Mouse (Mus musculus): ENCODE measurements at regions not wholly inside any gene's neighbourhood (a gene's known extent, or its start where the extent isn't known, plus 50 kb on each side); places are given as distances from the start of the nearest gene placed in this dataset.

DNA sequence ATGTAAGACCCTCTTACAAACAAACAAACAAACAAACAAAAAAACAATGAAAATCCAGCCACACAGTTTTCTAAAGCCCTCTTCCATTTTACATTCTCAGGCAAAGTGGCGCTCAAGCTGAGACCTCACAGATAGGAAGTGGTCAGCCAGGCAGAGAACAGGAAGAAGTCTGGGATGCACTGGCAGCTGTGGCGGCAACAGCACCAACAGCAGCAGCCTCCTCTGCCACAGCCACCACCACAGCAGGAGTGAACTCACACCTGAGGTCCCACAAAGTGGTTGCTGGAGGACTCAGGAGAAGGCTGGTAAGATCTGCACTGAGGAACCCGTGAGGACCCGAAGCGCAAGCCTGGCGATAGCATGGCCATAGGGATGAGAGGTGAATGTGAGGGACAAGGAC, 156.3 kb downstream of the Grm4 start:
- DNase-seq (ENCODE audit: low spot score in 2 of 2): no peak

GRCm38 (mm10) chr17:27364338-27364737, 156.9 kb downstream of the Grm4 start:
- DNase-seq (ENCODE audit: low spot score in 2 of 2): no peak

DNA sequence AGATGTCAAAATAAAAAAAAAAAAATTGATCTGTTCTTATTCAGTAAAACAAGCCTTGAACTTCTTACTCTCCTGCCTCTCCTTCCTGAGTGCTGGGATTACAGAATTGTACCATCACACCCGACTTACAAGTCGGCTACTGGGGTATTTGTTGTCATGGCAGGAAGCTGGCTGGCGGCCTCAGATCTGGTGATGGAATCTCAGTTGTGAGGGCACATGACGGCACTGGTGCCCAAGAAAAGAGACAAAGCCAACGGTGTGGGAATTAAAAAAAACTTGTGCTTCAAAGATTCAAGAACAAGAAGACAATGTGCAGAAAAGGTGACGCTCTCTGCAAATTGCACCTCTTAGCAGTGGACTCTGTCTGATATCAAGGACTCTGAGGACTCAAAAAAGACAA, 157.3 kb downstream of the Grm4 start:
- no peak for DNase-seq (ENCODE audit: low spot score in 2 of 2)

GRCm38 (mm10) chr17:27362221-27362620, 158.0 kb upstream of the Lemd2 start:
- no peak for DNase-seq (ENCODE audit: low spot score in 2 of 2)

DNA sequence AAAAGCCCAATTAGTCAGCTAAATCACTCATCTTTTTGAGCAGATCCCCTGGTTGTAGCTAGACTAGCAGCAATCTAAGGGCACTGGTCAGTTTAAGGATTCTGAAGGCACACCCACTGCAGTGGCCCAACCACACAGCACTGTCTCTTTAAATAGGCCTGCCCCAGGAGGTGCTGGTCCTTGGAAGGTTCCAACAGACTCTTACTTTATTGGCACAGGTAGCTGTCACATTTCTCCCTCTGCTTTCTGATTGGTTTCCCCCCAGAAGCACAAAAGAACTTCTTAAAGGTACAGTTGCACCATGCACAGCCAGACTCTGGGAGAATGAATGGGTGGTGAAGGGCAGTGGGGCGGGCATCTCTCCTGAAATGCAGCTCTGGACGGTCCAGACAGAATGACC, 157.1 kb upstream of the Lemd2 start:
- DNase-seq (ENCODE audit: low spot score in 2 of 2): no peak

DNA sequence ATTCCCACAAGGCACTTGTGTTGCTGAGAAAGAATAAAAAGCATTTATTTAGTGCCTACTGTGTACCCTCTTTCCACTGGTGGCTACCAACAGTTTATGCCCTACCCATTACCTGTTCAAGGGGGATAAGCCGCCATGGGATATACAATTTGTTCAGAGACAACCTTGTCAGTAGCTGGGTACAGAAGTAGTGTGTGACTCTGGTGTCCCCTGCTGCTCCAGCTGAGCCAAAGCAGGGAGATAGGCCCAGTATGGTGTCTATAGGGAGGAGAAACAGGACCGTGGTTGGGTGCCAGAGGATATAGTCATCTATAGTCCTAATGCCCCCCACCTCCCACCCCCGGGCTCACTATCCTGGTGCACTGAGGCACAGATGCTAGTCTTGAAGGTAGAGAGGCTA, 152.6 kb upstream of the Lemd2 start:
- no peak for DNase-seq (ENCODE audit: low spot score in 2 of 2)

GRCm38 (mm10) chr17:27355717-27356116, 151.4 kb upstream of the Lemd2 start:
- no peak for DNase-seq (ENCODE audit: low spot score in 2 of 2)

GRCm38 (mm10) chr17:27355056-27355455, 150.8 kb upstream of the Lemd2 start:
- DNase-seq (ENCODE audit: low spot score in 2 of 2): no peak

DNA sequence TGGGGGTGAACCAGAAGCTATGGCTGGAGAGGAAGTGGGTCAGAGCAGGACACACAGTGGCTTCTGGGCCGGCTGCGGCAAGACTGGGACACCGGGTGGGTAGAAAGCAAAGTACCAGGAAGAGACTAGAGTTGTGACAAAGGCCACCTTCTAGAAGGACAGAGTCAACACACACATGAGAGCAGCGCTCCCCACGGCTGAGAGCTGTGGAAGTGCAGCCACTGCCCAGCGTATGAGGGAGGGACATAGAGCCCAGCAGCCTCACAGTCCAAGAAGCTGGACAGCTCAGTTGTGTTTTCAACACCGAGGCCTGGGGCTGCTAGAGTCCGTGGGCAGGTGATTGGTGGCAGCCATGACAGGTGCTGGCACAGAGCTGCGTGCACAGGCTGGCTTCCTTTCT, 145.6 kb upstream of the Lemd2 start:
- DNase-seq (ENCODE audit: low spot score in 2 of 2): no peak

- DNase-seq (ENCODE audit: low spot score in 2 of 2): no peak
Observed at GRCm38 (mm10) chr17:27349432-27349831, 145.2 kb upstream of the Lemd2 start.

- peak; percentile 57 to 63 for DNase-seq (ENCODE audit: low spot score in 2 of 2)
Observed at GRCm38 (mm10) chr17:27341952-27342890, 138.0 kb upstream of the Lemd2 start.

- no peak for DNase-seq (ENCODE audit: low spot score in 2 of 2)
Observed at GRCm38 (mm10) chr17:27339823-27340222, 135.6 kb upstream of the Lemd2 start.

DNA sequence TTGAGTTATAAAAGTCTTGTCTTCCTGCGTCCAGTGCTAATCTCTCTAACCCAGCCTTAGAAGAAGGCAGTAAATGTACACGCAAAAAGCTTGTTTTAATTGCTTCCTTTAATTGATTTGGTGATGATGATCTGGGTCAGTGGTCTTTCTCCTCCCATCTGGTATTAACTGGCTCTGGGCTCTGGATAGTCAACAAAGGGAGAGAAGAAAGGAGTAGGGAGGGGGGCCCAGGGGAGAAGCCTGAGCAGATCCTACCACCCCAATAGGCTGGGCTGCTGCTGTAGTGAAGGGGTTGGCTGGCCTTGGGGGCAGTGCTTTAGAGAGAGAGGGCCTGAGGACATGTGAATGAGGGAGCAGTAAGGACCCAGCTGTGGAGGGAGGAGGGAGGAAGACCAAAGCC, 135.0 kb upstream of the Lemd2 start:
- DNase-seq (ENCODE audit: low spot score in 2 of 2): no peak

DNA sequence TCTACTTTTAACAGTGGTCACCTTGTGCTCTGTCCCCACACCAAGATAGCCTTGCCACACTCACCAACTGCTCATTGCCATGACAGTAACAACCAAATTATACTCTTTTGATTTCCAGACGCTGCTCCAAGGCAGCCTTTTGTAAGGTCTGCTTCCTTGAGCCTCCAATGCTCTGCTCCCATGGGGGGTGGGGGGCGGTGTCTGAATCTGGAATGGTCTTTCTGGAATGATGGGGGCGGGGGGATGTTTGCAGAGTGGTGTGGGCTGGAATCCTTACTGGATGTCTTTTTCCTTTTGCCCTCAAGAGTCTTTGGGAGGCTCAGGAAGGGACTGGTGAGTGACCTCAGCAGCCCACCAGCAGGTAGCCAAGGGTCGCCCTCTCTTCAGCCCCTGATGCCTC, 131.4 kb upstream of the Lemd2 start:
- DNase-seq (ENCODE audit: low spot score in 2 of 2): no peak

- no peak for DNase-seq (ENCODE audit: low spot score in 2 of 2)
Observed at GRCm38 (mm10) chr17:27333593-27333992, 129.3 kb upstream of the Lemd2 start.

- DNase-seq (ENCODE audit: low spot score in 2 of 2): no peak
Observed at GRCm38 (mm10) chr17:27333141-27333540, 128.9 kb upstream of the Lemd2 start.

DNA sequence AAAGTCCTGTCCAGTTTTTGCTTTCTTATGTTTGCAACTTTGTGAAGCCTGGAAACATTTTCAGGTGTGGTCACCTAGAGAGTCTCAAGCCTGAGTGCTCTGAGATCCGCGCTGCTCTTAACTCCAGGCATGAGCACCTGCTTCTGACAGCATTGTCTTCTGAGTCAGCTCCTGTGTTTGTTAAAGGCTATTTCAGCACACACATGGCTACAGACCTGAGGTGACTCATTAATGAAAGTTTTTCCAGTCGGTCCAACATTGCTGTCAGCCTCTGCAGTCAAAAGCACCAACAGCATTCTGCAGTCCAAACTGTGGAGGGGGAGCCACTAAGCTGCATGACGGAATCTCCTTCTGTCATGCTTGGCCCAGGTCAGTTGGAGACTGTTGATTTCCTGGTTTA, 127.8 kb upstream of the Lemd2 start:
- DNase-seq (ENCODE audit: low spot score in 2 of 2): no peak

DNA sequence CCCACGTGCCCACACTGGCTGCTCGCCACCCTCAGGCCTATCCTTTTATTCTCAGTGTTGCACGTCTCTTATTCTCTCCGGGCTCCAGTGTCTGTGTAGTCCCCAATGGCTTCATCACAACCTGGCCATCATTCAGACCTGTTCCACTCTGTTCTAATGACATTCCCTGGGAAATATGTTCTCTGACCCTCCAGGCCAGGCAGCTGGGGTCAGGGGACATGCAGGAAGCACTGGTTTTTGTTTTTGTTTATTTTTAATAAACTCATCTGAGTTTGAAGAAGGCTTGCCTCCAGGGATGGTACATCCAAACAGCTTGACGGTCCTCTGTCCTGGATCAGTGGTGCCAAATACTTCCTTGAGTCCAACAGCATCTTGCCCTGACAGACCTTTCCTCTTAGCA, 127.4 kb upstream of the Lemd2 start:
- no peak for DNase-seq (ENCODE audit: low spot score in 2 of 2)

DNA sequence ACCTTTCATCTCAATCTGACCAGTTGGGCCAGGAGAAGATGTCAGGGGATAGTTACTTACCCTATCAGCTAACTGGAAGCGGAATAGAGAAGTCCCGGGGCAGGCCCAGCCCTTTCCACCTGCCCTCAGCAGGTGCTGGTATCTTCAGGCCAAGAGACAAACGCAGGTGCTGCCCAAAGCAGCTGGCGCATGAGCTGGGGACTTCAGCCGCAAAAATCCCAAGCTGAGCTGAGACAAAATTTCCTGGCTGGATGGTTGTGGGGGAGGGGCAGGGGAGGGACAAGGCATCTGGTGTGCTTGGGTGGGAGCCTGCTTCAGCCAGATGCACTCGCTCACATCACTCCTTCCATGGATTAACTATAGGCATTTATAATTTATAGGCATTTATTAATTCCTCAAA, 125.5 kb upstream of the Lemd2 start:
- DNase-seq (ENCODE audit: low spot score in 2 of 2): no peak

DNA sequence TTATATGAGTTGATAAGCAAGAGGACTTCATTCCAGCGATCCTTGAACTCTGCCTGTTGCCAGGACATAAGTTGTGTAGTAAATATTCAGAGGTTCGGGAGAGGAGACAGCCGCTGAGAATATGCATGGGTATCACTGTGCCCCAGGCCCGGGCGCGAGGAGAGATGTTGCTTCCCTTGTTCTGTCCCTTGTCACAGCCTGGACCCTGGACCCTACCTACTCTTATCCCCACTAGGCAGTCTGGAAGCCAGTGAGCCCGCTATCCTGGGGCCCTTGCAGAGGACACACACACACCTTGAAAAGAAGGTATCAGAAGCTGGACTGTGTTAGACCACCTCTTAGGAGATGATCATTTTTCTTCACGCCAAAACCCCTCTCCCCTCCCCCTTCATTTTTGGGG, 124.9 kb upstream of the Lemd2 start:
- DNase-seq (ENCODE audit: low spot score in 2 of 2): no peak

DNA sequence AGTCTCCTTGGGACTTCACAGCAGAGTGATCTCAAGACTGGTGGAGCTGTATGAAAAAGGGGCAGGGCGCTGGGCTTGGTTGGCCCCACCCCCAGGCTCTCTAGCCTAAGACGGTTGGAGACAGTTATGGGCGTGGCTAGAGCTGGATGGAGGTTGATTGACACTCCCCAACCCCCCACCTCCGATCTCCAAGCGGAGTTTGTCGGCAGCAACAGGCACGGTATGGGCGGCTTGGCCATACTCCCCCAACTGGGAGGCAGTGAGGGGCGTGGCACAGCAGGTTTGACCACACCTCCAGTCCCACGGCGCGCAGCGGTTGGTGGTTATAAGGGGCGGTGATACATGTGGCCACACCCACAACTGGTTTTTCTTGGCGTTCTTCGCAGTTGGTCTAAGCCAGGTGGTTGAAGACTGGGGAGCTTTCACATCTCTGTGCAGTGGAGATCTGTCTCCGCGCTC, 120.8 kb upstream of the Lemd2 start:
- peak; percentile 74 to 83 for DNase-seq (ENCODE audit: low spot score in 2 of 2)

GRCm38 (mm10) chr17:27323513-27323912, 119.2 kb upstream of the Lemd2 start:
- DNase-seq (ENCODE audit: low spot score in 2 of 2): peak in 1 of 2 experiments; percentile 51

GRCm38 (mm10) chr17:27322891-27323509, 118.7 kb upstream of the Lemd2 start:
- peak in 1 of 2 experiments; percentile 39 for DNase-seq (ENCODE audit: low spot score in 2 of 2)

Measured in spleen, postnatal 36 days (tissue).